Comparison of ENCODE assay signal across 7 mouse cellular contexts in genomic region chr1:165780586-165781111, GRCm38 (mm10). TPM values are rescaled to one million over a fixed set of nuclear protein-coding genes. Genes with fewer than 3 reads are reported as not detected.
DNase-seq lines count a peak whose midpoint lies in the region; ATAC-seq and TF ChIP-seq lines count a peak whose summit lies in the region.

No protein-coding gene starts in this region.

- peak overlapping the region; percentile 71 for H3K4me2 ChIP-seq in CH12.LX (ENCODE audit: insufficient read depth, low read depth, poor library complexity, severe bottlenecking)
- H3K4me2 ChIP-seq in embryonic facial prominence, embryonic 11.5 days (ENCODE audit: low read depth, low read length) = peak overlapping the region; percentile 57
- peak overlapping the region; percentile 53 for H3K4me2 ChIP-seq in midbrain, embryonic 14.5 days (ENCODE audit: low read length)

- peak; percentile 54 to 88 for TF ChIP-seq CTCF in CH12.LX (conservative IDR thresholded peaks at IDR 0.05 in 1 of 2, IDR thresholded peaks at IDR 0.05 in 1 of 2; ENCODE audit: low read depth in 2 of 2, low read length in 2 of 2)

- H3K36me3 ChIP-seq in CH12.LX (replicated peaks in 1 of 2; ENCODE audit: control insufficient read depth in 1 of 2, insufficient read depth in 1 of 2, low read length in 1 of 2) = no peaks in the 10 kb centered on the region
- H3K36me3 ChIP-seq in embryonic facial prominence, embryonic 11.5 days (replicated peaks; ENCODE audit: control insufficient read depth, insufficient read depth, low read depth, low read length) = no peaks in the 10 kb centered on the region
- H3K36me3 ChIP-seq in midbrain, embryonic 14.5 days (ENCODE audit: control insufficient read depth, insufficient read depth, low read length) = no peaks in the 10 kb centered on the region

- dilution Hi-C loops in CH12.LX (cut with MboI; ENCODE audit: extremely low pct_ligation_motif_present, extremely low pct_unique_long_range_greater_than_20kb, low sequenced_read_pairs) = no loop called here

- no peaks in the 10 kb centered on the region for H3K79me2 ChIP-seq in CH12.LX (replicated peaks; ENCODE audit: control insufficient read depth, extremely low read depth, insufficient read depth, poor library complexity, severe bottlenecking)

- no peaks in the 10 kb centered on the region for H3K27me3 ChIP-seq in CH12.LX (replicated peaks)
- H3K27me3 ChIP-seq in embryonic facial prominence, embryonic 11.5 days (ENCODE audit: control insufficient read depth, insufficient read depth, low read length) = no peaks in the 10 kb centered on the region
- peaks cover 15% of the 10 kb centered on the region; the same call in 1 of the 2 replicates for H3K27me3 ChIP-seq in midbrain, embryonic 14.5 days (ENCODE audit: control insufficient read depth, insufficient read depth, low read length)

- TF ChIP-seq POLR2A in CH12.LX (IDR thresholded peaks at IDR 0.05; ENCODE audit: low read depth, low read length) = no peak

- H3K27ac ChIP-seq in CH12.LX (ENCODE audit: insufficient read depth, low read depth) = no peak overlapping the region
- no peak overlapping the region for H3K27ac ChIP-seq in embryonic facial prominence, embryonic 11.5 days (replicated peaks; ENCODE audit: low read depth, low read length)
- no peak overlapping the region for H3K27ac ChIP-seq in midbrain, embryonic 14.5 days (replicated peaks; ENCODE audit: low read depth, low read length)

- DNase-seq in B cell, adult 2 months = peak; percentile 64 to 72
- DNase-seq in CH12.LX (ENCODE audit: extremely low read depth) = peak; percentile 33
- peak; percentile 68 for DNase-seq in embryonic facial prominence, embryonic 11.5 days (ENCODE audit: low spot score)
- peak; percentile 43 to 62 for DNase-seq in heart, postnatal 10 days
- peak; percentile 57 to 68 for DNase-seq in kidney, postnatal 4 days
- DNase-seq in midbrain, embryonic 14.5 days = peak; percentile 69
- DNase-seq in thymus, postnatal 25 days = peak; percentile 76

- no peaks in the 10 kb centered on the region for H3K9me3 ChIP-seq in CH12.LX (replicated peaks; ENCODE audit: low read length)
- no peaks in the 10 kb centered on the region for H3K9me3 ChIP-seq in embryonic facial prominence, embryonic 11.5 days (replicated peaks; ENCODE audit: control insufficient read depth, low read length)
- no peaks in the 10 kb centered on the region for H3K9me3 ChIP-seq in midbrain, embryonic 14.5 days (ENCODE audit: control insufficient read depth, low read length)

- intact Hi-C loops in heart, postnatal 10 days (cut with DNase I) = loop anchor here (1.0 to 2.0 kb wide), 4 partner anchors 78 to 373 kb away; no protein-coding TSS in a partner anchor

- peak; percentile 79 for TF ChIP-seq RAD21 in CH12.LX (IDR thresholded peaks at IDR 0.05; ENCODE audit: low read depth, low read length)

- in situ Hi-C loops in CH12.LX (cut with MboI; ENCODE audit: low pct_ligation_motif_present, low pct_unique_long_range_greater_than_20kb, low sequenced_read_pairs) = no loop called here

- WGBS in embryonic facial prominence, embryonic 11.5 days = 2% methylated on average over 20 of the region's 20 CpGs
- 2% methylated on average over 20 of the region's 20 CpGs for WGBS in midbrain, embryonic 14.5 days

- ATAC-seq in embryonic facial prominence, embryonic 11.5 days (replicated peaks; ENCODE audit: insufficient number of reproducible peaks, low FRiP score, low TSS enrichment, low read depth) = peak; percentile 58; the same call in 1 of the 2 replicates
- ATAC-seq in midbrain, embryonic 14.5 days (ENCODE audit: low FRiP score, low TSS enrichment) = peak; percentile 75; the same call in 1 of the 2 replicates

- H3K4me3 ChIP-seq in CH12.LX (replicated peaks in 1 of 3; ENCODE audit: low read depth in 2 of 3, low read length in 2 of 3, poor library complexity in 1 of 3) = peak overlapping the region; percentile 25 to 55 (median 50)
- peak overlapping the region; percentile 30 for H3K4me3 ChIP-seq in embryonic facial prominence, embryonic 11.5 days (ENCODE audit: low read depth, low read length)
- peak overlapping the region; percentile 19 for H3K4me3 ChIP-seq in midbrain, embryonic 14.5 days (replicated peaks; ENCODE audit: low read depth, low read length)

- TF ChIP-seq EP300 in CH12.LX (IDR thresholded peaks at IDR 0.05; ENCODE audit: low read length) = no peak

- H3K4me1 ChIP-seq in CH12.LX (ENCODE audit: control insufficient read depth in 1 of 2, insufficient read depth in 2 of 2) = peaks cover 0 to 14% of the 10 kb centered on the region in 2 experiments; a peak in 2 of 4 replicates
- H3K4me1 ChIP-seq in embryonic facial prominence, embryonic 11.5 days (ENCODE audit: control insufficient read depth, insufficient read depth, low read length) = no peaks in the 10 kb centered on the region
- H3K4me1 ChIP-seq in midbrain, embryonic 14.5 days (ENCODE audit: control insufficient read depth, insufficient read depth, low read length) = peaks cover 3% of the 10 kb centered on the region; the same call in 1 of the 2 replicates

- peak overlapping the region; percentile 22 for H3K9ac ChIP-seq in CH12.LX (ENCODE audit: insufficient read depth, low read depth)
- H3K9ac ChIP-seq in embryonic facial prominence, embryonic 11.5 days (replicated peaks; ENCODE audit: low read length) = peak overlapping the region; percentile 44
- no peak overlapping the region for H3K9ac ChIP-seq in midbrain, embryonic 14.5 days (replicated peaks; ENCODE audit: low read length)

TF ChIP-seq in CH12.LX, 34 proteins besides CTCF, POLR2A, EP300 and RAD21:
- TF ChIP-seq BHLHE40 (IDR thresholded peaks at IDR 0.05; ENCODE audit: low read depth, low read length) (no peak), MAZ (IDR thresholded peaks at IDR 0.05; ENCODE audit: low read depth, low read length) (peak; percentile 29; the same call in 1 of the 2 replicates), ETS1 (conservative IDR thresholded peaks at IDR 0.05; ENCODE audit: low read depth, low read length) (no peak), ZNF384 (IDR thresholded peaks at IDR 0.05; ENCODE audit: low read depth, low read length) (peak; percentile 45; the same call in 1 of the 2 replicates), ZC3H11A (IDR thresholded peaks at IDR 0.05; ENCODE audit: low read depth, low read length) (peak; percentile 31; the same call in 1 of the 2 replicates), IRF4 (IDR thresholded peaks at IDR 0.05; ENCODE audit: low read depth, low read length) (peak; percentile 14; the same call in 1 of the 2 replicates), RCOR1 (conservative IDR thresholded peaks at IDR 0.05; ENCODE audit: low read depth, low read length) (no peak), NRF1 (IDR thresholded peaks at IDR 0.05; ENCODE audit: low read depth, low read length) (no peak), SMC3 (IDR thresholded peaks at IDR 0.05; ENCODE audit: low read depth, low read length) (peak; percentile 80), TCF12 (IDR thresholded peaks at IDR 0.05; ENCODE audit: low read depth, low read length) (peak; percentile 42; the same call in 1 of the 2 replicates)

RNA-seq across cellular contexts. Expression of gene Cd247, which starts 7.8 kb away (rescaled TPM):
- total RNA-seq in CH12.LX (2012; rRNA removed) (2.0 and 2.2 TPM in 2 replicates), CH12.LX (2014; rRNA removed) (not detected in 2 replicates)
- polyA plus RNA-seq in CH12.LX (2012; ENCODE audit: insufficient read length, low read depth) = 1.3 and 2.3 TPM in 2 replicates
- 1.2 and 2.2 TPM in 2 replicates for polyA plus RNA-seq in embryonic facial prominence, embryonic 11.5 days (2014; fragmentation: Nextera tagmentation; extraction: Ambion mirVana)
- 1 to 10 TPM; 1.7 TPM for total RNA-seq in heart, postnatal 10 days (2021)
- polyA plus RNA-seq in midbrain, embryonic 14.5 days (2014; fragmentation: Nextera tagmentation; extraction: Ambion mirVana) = 1.5 and 2.1 TPM in 2 replicates

RNA-seq across cellular contexts. Expression of gene Creg1, which starts 17.1 kb away (rescaled TPM):
- 22.3 and 23.3 TPM in 2 replicates for total RNA-seq in CH12.LX (2012; rRNA removed)
- 44.3 and 56.6 TPM in 2 replicates for total RNA-seq in CH12.LX (2014; rRNA removed)
- 38.2 and 49.1 TPM in 2 replicates for polyA plus RNA-seq in CH12.LX (2012; ENCODE audit: insufficient read length, low read depth)
- polyA plus RNA-seq in embryonic facial prominence, embryonic 11.5 days (2014; fragmentation: Nextera tagmentation; extraction: Ambion mirVana) = 45.8 and 57.2 TPM in 2 replicates
- 10 to 100 TPM; 34.8 to 36.1 TPM for total RNA-seq in heart, postnatal 10 days (2021)
- polyA plus RNA-seq in midbrain, embryonic 14.5 days (2014; fragmentation: Nextera tagmentation; extraction: Ambion mirVana) = 24.7 and 31.8 TPM in 2 replicates
